Mouse (Mus musculus) C2C12 (cell line): ENCODE data around the gene Polr2l.

Experiments
- CEBPB ChIP-seq: IDR thresholded peaks from one replicate; pipeline ENCODE4 v1.6.1; 2011; ENCODE audit warnings: low read depth, mild to moderate bottlenecking, control low read depth, moderate library complexity
- CTCF ChIP-seq: IDR thresholded peaks from one replicate; pipeline ENCODE4 v1.5.1; 2011; ENCODE audit not compliant: control insufficient read depth, insufficient read depth, insufficient read length
- MAX ChIP-seq: IDR thresholded peaks from one replicate; pipeline ENCODE4 v1.6.1; 2011; ENCODE audit warnings: mild to moderate bottlenecking, control low read depth
- MYOG ChIP-seq: IDR thresholded peaks from one replicate; pipeline ENCODE4 v1.6.1; 2011; ENCODE audit not compliant: control insufficient read depth, insufficient read length; ENCODE audit errors: extremely low read depth
- USF1 ChIP-seq: IDR thresholded peaks from one replicate; pipeline ENCODE4 v1.6.1; 2011; ENCODE audit warnings: low read depth, mild to moderate bottlenecking, control low read depth, moderate library complexity

- no peak for TF ChIP-seq CTCF
- TF ChIP-seq MYOG: no peak
- TF ChIP-seq USF1: no peak
- TF ChIP-seq MAX: no peak
- no peak for TF ChIP-seq CEBPB
These were observed 40.5 kb downstream of the Polr2l start for GRCm38 (mm10) chr7:141434464-141434863.
